Mouse (Mus musculus): ENCODE data around the gene Ndufs8.

GRCm38 (mm10) chr19:3907876-3908660 lies 4.5 kb downstream of the Ndufs8 start:
- TF ChIP-seq TAL1 (conservative IDR thresholded peaks at IDR 0.05; ENCODE audit: low read depth, low read length) (no peak), GATA1 (IDR thresholded peaks at IDR 0.05; ENCODE audit: borderline replicate concordance, low read length) (no peak), CTCF (IDR thresholded peaks at IDR 0.05; ENCODE audit: low read depth, low read length) (no peak)

All from G1E (cell line).